Mouse (Mus musculus) thymus, postnatal 14 days (tissue): ENCODE data around the gene Tsks.
A peak's percentile ranks its signal among the peaks of the same experiment; 100 is the strongest.

Experiments
- DNase-seq: peaks from one replicate; pipeline ENCODE4 v3.0.0; 2021

Gene Tsks

GRCm38 (mm10) chr7:44952611-44953306, 9.8 kb downstream of the Tsks start:
- peak; percentile 43 for DNase-seq

- no peak for DNase-seq
These were observed 10.6 kb downstream of the Tsks start for GRCm38 (mm10) chr7:44953561-44953960.

- DNase-seq = no peak
These were observed 11.3 kb downstream of the Tsks start for GRCm38 (mm10) chr7:44954091-44954885.

GRCm38 (mm10) chr7:44955628-44956027, 12.6 kb downstream of the Tsks start:
- peak; percentile 48 for DNase-seq

GRCm38 (mm10) chr7:44956266-44956665, 13.3 kb downstream of the Tsks start:
- DNase-seq = no peak

- DNase-seq = no peak
These were observed 14.3 kb downstream of the Tsks start for GRCm38 (mm10) chr7:44957183-44957835.

- DNase-seq = peak; percentile 34
These were observed 15.2 kb downstream of the Tsks start for GRCm38 (mm10) chr7:44958208-44958607.

GRCm38 (mm10) chr7:44959281-44959680, 16.3 kb downstream of the Tsks start:
- DNase-seq = no peak

GRCm38 (mm10) chr7:44959874-44960511, 17.0 kb downstream of the Tsks start:
- no peak for DNase-seq

- DNase-seq = no peak
These were observed 17.5 kb downstream of the Tsks start for GRCm38 (mm10) chr7:44960512-44960910.

- DNase-seq = no peak
These were observed 19.3 kb downstream of the Tsks start for GRCm38 (mm10) chr7:44962337-44962736.

GRCm38 (mm10) chr7:44962831-44963230, 19.8 kb downstream of the Tsks start:
- DNase-seq = no peak

GRCm38 (mm10) chr7:44964990-44965389, 22.0 kb downstream of the Tsks start:
- DNase-seq = no peak

GRCm38 (mm10) chr7:44965975-44966374, 23.0 kb downstream of the Tsks start:
- peak; percentile 50 for DNase-seq

GRCm38 (mm10) chr7:44966638-44967037, 23.6 kb downstream of the Tsks start:
- no peak for DNase-seq

GRCm38 (mm10) chr7:44970231-44970691, 27.3 kb downstream of the Tsks start:
- peak; percentile 80 for DNase-seq

GRCm38 (mm10) chr7:44971142-44971541, 28.1 kb downstream of the Tsks start:
- no peak for DNase-seq

- no peak for DNase-seq
These were observed 30.6 kb downstream of the Tsks start for GRCm38 (mm10) chr7:44973415-44974130.

GRCm38 (mm10) chr7:44974383-44975116, 31.5 kb downstream of the Tsks start, which contains the start of gene Cpt1c:
Gene Cpt1c (minus strand): TSS chr7:44974851.
- no peak for DNase-seq

- no peak for DNase-seq
These were observed 32.1 kb downstream of the Tsks start for GRCm38 (mm10) chr7:44975117-44975419.

- DNase-seq = no peak
These were observed 35.3 kb downstream of the Tsks start for GRCm38 (mm10) chr7:44978300-44978699.

- DNase-seq = no peak
These were observed 38.5 kb downstream of the Tsks start for GRCm38 (mm10) chr7:44981539-44981938.
